Mouse (Mus musculus) kidney, adult 2 months (tissue): ENCODE measurements at regions not wholly inside any gene's neighbourhood (a gene's known extent, or its start where the extent isn't known, plus 50 kb on each side); places are given as distances from the start of the nearest gene placed in this dataset.

Experiments used
- DNase-seq: peaks from one replicate; pipeline ENCODE4 v3.0.0; 2021
- H3K27ac ChIP-seq: fragments of 200-500 bp; 2 replicates; pipeline ENCODE4 v1.5.1; 2012; ENCODE audit warnings: low read depth, low read length, control low read depth, inconsistent platforms; ENCODE audit not compliant: insufficient read depth
- H3K27me3 ChIP-seq: fragments of 200-500 bp; replicated peaks from 2 replicates; pipeline ENCODE4 v1.6.1; 2012; ENCODE audit warnings: mild to moderate bottlenecking, moderate library complexity, low read length, inconsistent platforms; ENCODE audit not compliant: control insufficient read depth, insufficient read depth
- H3K36me3 ChIP-seq: fragments of 200-500 bp; 2 replicates; pipeline ENCODE4 v1.6.1; 2012; ENCODE audit warnings: mild to moderate bottlenecking, moderate library complexity, low read length, inconsistent platforms; ENCODE audit not compliant: control insufficient read depth, insufficient read depth
- H3K4me1 ChIP-seq: fragments of 200-500 bp; 2 replicates; pipeline ENCODE4 v1.6.1; 2011; ENCODE audit warnings: low read length; ENCODE audit not compliant: control insufficient read depth, insufficient read depth
- H3K4me3 ChIP-seq: fragments of 200-500 bp; 2 replicates; pipeline ENCODE4 v1.5.1; 2011; ENCODE audit warnings: mild to moderate bottlenecking, low read depth, low read length, control low read depth; ENCODE audit not compliant: insufficient read depth
- CTCF ChIP-seq: fragments of 200-500 bp; conservative IDR thresholded peaks from 2 replicates; pipeline ENCODE4 v1.5.1; 2011; ENCODE audit warnings: low read depth, mild to moderate bottlenecking, control low read depth, low read length, moderate library complexity, mixed read lengths; ENCODE audit not compliant: insufficient read depth, insufficient read length
- POLR2A ChIP-seq: fragments of 200-500 bp; IDR thresholded peaks from one replicate; pipeline ENCODE4 v1.6.1; 2011; ENCODE audit warnings: low read depth, low read length, control low read depth
- WGBS: fragments of 180-500 bp; shearing (Covaris S2); methylation state at CpG from one replicate; pipeline ENCODE4 v1.1.7; 2018; 5-methylcytosine and 5-hydroxymethylcytosine counted together

DNA sequence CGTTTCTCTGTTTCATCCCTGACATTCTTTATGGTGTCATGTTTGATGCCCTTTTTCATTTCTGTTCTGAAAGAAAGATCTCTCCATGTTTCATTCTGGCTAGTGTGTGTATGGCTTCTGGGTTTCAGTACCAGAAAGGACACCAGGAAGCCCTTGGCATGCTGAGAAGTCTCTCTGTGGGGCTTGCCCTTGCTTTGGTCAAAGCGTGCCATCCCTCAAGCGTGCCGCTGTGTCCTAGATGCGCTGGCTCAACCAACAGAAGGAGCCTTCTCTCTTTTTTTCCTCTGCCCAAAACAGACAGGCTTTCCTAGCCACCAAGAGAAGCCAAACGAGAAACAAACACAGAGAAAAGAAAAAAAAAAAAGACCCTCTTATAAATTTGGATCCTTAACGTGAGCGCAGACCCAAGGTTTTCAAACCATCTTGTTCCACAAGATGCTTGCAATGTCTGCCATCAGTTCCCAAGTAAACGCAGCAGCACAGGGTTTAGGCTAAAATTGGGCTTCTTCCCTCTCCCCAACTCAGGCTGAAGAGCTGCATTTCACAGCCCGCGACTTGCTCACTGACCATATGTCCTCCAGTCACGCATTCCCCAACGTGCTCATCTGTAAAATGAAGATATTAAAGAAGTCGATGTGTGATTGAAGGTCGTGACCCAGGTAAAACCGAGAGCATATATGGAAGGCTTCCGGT, 97.3 kb upstream of the Foxn2 start:
- Histone ChIP-seq H3K36me3 (no peaks in the 10 kb centered on the region), H3K4me1 (no peaks in the 10 kb centered on the region), H3K27ac (no peak overlapping the region), H3K27me3 (no peaks in the 10 kb centered on the region), H3K4me3 (no peak overlapping the region)
- DNase-seq: no peak
- TF ChIP-seq POLR2A (no peak), CTCF (no peak)
- 74% methylated on average over 17 of the region's 17 CpGs for WGBS

- no peak for TF ChIP-seq CTCF
- no peak for TF ChIP-seq POLR2A
- H3K27ac ChIP-seq: no peak overlapping the region
- 83% methylated on average over 9 of the region's 9 CpGs for WGBS
- no peaks in the 10 kb centered on the region for H3K27me3 ChIP-seq
- no peaks in the 10 kb centered on the region for H3K36me3 ChIP-seq
- no peaks in the 10 kb centered on the region for H3K4me1 ChIP-seq
- DNase-seq: no peak
- H3K4me3 ChIP-seq: no peak overlapping the region
Observed at GRCm38 (mm10) chr17:88345433-88345832, 95.1 kb upstream of the Foxn2 start.

DNA sequence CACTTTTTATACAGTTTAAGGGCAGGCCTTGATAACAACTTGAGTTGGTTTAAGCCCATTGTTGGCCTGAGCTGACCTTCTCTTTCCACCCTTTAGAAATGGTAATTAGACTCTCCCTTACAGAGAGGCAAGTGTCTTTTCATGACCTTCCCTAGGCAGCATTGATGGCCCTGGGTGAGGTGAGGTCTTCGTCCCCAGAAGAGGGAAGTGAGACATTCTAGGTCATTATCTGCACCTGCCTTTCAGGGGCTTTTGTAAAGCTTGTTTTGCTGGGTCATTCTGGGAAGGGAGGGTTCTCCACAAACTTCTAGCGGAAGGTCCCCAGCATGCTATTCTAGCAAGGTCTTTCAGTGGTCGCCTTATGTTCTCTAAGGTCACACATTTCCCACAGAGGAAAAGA, 93.6 kb upstream of the Foxn2 start:
- no peak for DNase-seq
- Histone ChIP-seq H3K4me3 (no peak overlapping the region), H3K4me1 (no peaks in the 10 kb centered on the region), H3K27me3 (no peaks in the 10 kb centered on the region), H3K27ac (no peak overlapping the region), H3K36me3 (no peaks in the 10 kb centered on the region)
- 70% methylated on average over 3 of the region's 3 CpGs for WGBS
- no peak for TF ChIP-seq CTCF
- no peak for TF ChIP-seq POLR2A

DNA sequence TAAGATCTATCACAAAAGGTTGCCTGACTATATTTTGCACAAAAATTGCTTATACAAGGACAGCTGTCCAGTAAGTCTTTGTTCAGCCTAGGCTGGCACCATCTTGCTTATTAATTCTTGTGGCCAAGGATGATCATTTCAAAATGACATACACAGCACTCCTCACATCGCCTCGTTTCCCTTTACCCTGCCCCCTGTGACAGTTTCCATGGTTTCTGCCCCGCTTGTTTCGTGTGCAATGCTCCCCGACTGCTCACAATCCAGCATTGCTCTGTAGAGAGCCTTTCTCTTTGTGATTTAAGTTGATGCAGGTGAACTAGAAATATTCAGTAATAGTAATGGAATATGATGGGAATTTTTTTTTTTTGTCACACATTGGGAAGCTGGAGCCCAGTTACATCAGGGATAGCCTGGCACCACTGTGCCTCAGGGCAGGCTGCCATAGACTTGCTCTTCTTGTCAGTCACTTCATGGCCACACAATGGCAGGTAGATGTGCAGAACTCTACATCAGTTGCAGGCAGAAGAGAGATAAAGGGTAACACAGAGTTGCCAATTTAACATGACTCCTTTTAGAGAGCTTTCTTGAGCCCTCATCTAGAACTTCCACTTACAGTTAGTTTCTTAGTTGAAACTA, 90.6 kb upstream of the Foxn2 start:
- WGBS: 86% methylated on average over 5 of the region's 5 CpGs
- Histone ChIP-seq H3K36me3 (no peaks in the 10 kb centered on the region), H3K27ac (no peak overlapping the region), H3K4me3 (no peak overlapping the region), H3K4me1 (no peaks in the 10 kb centered on the region), H3K27me3 (no peaks in the 10 kb centered on the region)
- no peak for TF ChIP-seq POLR2A
- no peak for DNase-seq

- Histone ChIP-seq H3K27ac (no peak overlapping the region), H3K27me3 (no peaks in the 10 kb centered on the region), H3K4me1 (no peaks in the 10 kb centered on the region), H3K36me3 (no peaks in the 10 kb centered on the region), H3K4me3 (no peak overlapping the region)
- WGBS: 84% methylated on average over 5 of the region's 5 CpGs
- no peak for DNase-seq
- TF ChIP-seq CTCF: no peak
- TF ChIP-seq POLR2A: no peak
Observed at GRCm38 (mm10) chr17:88350986-88351385, 89.5 kb upstream of the Foxn2 start.

DNA sequence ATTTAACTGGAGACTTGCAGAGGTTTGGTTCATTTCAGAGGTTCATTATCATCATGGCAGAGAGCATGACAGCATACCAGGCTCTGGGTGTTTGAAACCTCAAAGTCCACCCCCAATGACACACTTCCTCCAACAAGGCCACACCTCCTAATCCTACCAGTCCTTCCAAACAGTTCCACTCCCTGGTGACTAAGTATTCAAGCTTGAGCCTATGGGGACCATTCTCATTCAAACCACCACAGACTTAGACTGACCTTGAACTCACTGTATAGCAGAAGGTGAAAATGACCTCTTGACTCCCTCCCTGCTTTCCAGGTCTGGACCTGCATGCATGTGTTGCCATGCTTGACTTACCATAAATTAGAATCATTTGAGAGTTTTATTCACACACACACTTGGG, 87.6 kb upstream of the Foxn2 start:
- Histone ChIP-seq H3K27ac (no peak overlapping the region), H3K36me3 (no peaks in the 10 kb centered on the region), H3K4me1 (no peaks in the 10 kb centered on the region), H3K27me3 (no peaks in the 10 kb centered on the region), H3K4me3 (no peak overlapping the region)
- no peak for DNase-seq
- no peak for TF ChIP-seq POLR2A
- no peak for TF ChIP-seq CTCF

GRCm38 (mm10) chr17:88361161-88361560, 79.3 kb upstream of the Foxn2 start:
- no peak overlapping the region for H3K4me3 ChIP-seq
- no peaks in the 10 kb centered on the region for H3K4me1 ChIP-seq
- no peak for TF ChIP-seq CTCF
- no peak for TF ChIP-seq POLR2A
- WGBS: 87% methylated on average over 2 of the region's 2 CpGs
- no peak overlapping the region for H3K27ac ChIP-seq
- no peak for DNase-seq
- H3K27me3 ChIP-seq: no peaks in the 10 kb centered on the region
- no peaks in the 10 kb centered on the region for H3K36me3 ChIP-seq
